Mouse (Mus musculus) hematopoietic stem cell, adult 5-6 weeks (primary cell): ENCODE data around the gene Sept1. TPM values are rescaled to one million over a fixed set of nuclear protein-coding genes. Genes with fewer than 3 reads are reported as not detected.

Experiments
- ATAC-seq, 2 experiments: fragments of 125-278 bp in 1 of 2; replicated peaks in 1 of 2; 2 replicates each; pipeline ENCODE4 v1.8.0; 2016 to 2017; ENCODE audit warnings: inconsistent platforms in 2 of 2, mild to moderate bottlenecking in 2 of 2, moderate number of reproducible peaks in 2 of 2, low read depth in 1 of 2, moderate TSS enrichment in 1 of 2; ENCODE audit not compliant: low FRiP score in 2 of 2, poor library complexity in 2 of 2, severe bottlenecking in 2 of 2, insufficient read depth in 1 of 2, low TSS enrichment in 1 of 2
- total RNA-seq: library from RNA; stranded (forward); fragments of 172-1452, 232-1000 nt; gene quantifications from 2 replicates; pipeline ENCODE4 v1.2.3, GENCODE M21; 2017

Gene Sept1
- total RNA-seq, 1 experiment from 2014 or later = 165 TPM

DNA sequence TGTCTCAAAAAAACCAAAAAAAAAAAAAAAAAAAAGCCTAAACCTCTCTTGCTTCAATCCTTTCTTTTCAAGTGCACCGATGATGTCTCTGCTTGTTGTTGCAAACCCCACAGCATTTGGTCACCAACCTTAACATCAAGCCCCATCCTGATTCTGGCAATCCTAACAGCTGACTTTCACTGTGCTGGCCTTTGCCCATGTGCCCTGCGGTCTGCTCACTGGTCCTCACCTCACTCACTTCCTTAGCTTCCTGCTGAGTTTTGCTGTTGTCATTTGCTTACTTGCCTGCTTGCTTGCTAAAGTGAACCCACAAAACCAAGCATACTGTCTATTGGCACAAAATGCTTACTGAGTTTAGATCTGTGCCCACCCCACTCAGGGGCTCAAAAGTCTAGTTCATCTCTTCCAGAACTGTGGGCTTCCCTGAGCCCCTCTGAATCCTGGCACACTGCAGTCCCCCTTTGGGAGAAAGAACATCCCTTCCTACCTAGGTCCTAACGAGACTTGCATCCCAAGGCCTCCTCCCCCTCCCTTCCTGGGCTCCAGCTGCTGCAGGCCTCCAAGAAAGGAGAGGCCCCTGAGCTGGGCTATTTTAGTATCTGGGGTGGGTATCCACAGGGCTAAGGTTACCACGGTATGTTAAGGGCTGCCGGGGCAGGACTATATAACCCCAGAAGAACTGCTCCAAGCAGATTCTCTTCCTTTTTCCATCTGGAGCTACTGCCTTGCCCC lies 21.8 kb downstream of the Sept1 start:
- ATAC-seq = peak in 1 of 2 experiments; percentile 26; a peak in 1 of 4 replicates

DNA sequence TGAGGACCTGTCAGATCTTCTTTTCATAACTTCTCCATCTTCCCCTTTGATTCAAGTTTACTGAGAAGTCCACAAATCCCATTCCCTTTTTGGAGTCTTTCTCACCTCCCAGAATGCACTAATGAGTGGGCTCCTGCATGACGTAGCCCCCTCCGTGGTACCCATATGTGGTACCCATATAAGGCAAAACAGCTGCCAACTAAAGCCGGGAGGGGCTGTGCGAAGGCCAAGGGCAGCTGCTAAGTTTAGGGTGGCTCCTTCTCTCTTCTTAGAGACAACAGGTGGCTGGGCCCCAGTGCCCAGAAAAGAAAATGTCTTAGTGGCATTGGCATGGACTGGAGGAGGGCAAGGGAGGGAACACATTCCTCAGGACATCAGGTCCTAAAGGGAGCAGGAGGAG lies 22.7 kb downstream of the Sept1 start:
- ATAC-seq = no peak

DNA sequence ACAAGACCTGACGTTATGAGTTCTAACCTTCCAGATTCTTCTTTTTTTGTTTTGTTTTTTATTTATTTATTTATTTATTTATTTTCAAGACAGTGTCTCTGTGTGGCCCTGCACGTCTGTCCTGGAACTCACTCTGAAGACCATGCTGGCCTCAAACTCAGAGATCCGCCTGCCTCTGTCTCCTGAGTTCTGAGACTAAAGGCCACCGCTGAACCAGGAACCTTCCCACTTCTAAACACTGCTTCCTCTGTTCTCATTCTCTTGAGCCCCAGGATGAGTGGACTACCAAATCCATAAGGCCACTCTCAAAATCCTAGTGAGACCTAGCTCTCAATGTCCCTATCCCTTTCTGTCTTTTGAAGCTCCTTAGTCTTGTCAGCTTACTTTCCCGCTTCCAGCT lies 23.1 kb downstream of the Sept1 start:
- ATAC-seq = no peak

DNA sequence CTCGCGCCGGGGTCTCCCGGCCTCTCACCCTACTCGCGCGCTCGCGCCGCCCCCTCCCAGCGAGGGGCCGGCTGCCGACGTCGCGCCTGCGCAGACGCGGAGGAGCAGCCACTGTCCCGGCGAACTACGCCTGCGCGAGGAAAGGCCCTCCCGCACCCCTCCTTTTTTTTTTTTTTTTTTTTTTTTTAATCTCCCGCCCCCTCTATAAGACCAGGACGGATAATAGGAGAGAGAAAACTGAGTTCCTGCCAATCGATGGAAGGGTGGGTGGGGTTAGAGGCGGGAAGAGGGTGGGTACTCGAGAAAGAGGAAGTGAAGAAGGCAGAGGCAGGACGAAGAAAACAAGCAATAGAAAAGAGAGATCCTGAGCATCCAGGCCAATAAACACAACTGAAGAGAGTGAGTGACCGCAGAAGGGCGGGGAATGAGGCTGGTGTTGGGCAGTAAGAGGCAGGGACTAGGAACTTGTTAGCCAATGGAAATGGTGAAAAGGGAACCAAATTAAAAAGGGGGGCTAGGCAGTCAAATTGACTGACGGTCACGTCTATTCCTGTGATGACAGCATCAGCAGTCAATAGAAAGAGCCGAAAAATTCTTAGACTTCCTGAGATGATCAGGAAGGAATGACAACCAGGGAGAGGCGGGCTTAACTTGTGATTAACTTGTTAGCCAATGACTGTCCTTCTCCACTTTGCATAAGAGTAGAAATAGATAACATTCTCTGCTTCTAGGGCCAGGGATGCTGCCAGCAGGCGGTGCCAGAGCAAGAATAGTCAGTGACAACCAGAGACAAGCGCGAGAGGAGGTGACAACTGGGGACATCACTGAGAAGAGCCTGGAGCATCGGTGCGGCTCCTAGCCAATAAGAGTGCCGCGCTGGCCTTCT lies 24.1 kb downstream of the Sept1 start, which contains the start of gene Mylpf:
Gene Mylpf, plus strand, starts transcription at position 338 of the 886 bp plus-strand sequence.
- ATAC-seq = peak; percentile 80 to 87

DNA sequence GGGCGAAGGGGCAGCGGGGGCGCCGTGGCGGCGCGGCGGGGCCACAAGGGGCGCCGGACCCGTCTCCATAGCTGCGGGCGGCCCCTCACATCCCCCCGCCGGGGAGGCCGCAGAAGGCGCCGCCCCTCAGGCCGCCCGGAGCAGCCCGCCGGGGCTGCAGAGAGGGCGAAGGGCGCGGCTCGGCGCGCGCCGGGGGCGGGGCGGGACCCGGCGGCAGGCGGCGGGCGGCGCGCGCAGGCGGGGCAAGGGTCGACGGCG lies 24.7 kb downstream of the Sept1 start, which contains the start of gene Tbc1d10b:
Gene Tbc1d10b, minus strand, starts transcription at position 174 of the 258 bp plus-strand sequence.
- ATAC-seq = no peak

DNA sequence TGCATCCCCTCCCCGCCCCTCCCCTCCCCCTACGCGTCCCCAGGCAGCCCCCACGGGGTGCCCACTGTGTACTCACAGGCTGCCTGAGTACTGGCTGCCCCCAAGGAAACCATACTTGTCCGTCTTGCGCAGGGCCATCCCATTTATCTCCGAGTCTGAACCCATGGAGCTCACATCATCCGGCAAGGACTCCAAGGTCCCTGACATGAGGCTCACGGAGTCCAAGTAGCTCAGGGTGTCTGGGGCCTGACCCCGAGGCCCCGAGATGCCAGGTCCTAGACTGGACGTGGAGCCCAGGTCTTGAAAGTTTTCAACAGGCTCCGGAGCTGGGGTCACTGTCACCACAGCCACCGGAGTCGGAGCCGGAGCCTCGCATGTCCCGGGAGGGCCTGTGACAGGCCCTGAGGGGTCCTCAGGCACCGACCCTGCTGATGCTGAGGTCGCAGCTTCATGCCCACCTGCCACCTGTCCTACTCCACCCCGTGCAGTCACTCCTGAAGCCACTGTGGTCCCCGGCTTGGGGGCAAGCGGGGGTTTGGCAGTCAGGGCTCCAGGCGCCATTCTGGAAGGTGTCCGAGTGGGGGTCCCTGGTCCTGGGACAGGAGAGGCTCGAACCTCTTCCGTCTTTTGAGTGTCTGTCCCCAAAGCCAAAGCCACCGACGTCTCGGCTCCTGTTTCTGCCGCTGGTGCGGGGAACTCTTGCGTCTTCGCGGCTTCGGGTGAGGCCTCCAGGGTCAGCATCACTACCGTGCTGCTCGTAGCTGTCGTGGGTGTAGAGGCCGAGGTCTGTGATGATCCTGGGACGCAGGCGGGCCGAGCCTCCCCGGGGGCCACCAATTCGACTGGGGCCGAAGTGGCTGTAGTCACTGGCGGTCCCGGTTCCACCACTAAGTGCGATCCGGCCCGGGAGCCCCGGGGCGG lies 25.3 kb downstream of the Sept1 start:
- no peak for ATAC-seq

DNA sequence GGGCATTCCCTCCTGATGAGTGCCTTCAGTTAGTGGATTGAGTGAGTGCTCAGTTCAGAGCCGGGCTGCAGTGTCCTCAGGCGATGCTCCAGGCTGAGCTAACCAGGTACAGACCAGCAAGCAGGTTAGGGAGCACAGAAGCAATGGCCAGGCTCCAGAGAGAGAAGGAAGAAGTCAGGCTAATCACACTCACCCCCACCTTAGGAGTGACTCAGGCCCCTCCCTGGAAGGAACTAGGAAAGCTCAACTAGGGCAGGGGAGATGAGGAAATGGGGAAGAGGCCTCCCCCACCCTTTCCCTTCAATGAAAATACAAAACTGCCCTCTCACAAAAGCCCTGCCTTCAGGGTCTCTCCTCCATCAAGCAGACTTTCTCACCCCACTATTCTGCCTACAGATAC lies 26.3 kb downstream of the Sept1 start:
- ATAC-seq = no peak

DNA sequence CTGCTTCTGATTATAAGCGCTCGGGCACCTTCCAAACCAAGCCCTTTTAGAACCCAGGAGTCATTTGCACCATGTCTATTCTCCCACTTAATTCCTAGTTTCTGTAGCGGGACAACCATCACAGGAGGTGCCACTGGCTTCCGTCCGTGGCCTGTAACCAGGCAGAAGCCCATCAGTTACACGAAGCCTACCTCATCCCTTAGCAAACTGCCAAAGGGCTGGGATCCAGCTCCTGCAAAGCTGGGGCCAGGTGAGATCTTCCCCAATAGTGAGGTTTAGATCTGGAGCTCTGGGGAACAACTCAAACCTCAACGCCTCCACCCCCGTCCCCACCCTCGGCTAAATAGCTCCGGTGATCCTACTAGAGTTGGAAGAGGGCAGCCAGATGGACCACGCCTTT lies 36.4 kb downstream of the Sept1 start:
- ATAC-seq = no peak

DNA sequence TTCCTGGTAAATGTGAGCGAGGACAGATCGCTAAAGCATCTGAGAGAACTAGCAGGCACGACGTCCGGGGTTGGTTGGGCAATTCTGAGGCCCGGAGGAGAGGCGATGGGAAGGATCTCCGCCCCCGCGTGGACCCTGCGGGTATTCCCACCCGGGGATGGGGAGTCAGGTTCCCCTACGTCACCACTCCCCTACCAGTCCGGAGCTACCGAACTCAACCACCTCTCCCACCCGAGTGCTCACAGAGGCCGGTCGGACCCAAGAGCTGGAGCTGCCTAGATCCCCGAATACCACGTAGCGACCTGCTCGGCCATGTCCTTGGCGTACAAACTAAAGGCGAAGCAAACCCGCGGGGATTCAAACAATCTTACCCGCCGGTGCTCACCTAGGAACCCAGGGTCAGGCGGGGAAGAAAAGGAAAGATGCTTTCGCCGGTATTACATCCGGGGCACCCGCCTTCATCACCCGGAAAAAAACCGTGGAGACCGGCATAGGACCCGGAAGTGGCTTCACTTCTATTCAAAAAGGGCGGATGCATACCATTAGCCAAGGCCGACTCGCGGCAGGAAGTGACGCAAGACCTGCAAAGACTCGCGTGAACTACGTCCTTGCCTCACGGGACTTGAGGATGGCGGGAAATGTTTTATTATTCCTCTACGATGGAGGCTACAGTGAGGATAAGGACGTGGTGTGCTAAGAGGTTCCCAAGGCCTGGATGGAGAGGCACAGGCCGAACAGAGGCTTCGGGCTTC lies 37.2 kb downstream of the Sept1 start, which contains the start of gene Cd2bp2:
Gene Cd2bp2, minus strand, starts transcription at position 507 of the 752 bp plus-strand sequence.
- ATAC-seq = peak; percentile 93 to 96

DNA sequence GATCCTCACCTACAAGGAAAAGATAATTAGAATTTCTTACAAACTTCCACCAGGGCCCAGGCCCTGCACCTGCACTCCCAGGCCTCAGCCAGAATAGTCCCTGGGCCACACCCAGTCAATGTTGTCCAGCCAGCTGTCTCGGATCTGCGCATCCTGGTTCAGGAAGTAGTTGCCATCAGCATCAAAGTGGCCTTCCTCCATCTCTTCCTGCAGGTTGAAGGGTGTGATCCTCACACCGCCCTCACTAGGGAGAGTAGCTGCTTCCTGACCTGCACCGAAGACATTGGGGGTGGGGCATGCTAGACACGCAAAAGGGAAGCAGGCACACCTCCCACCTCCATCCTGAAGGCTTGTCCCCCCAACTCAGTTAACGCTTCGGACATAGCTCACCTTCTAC lies 38.3 kb downstream of the Sept1 start:
- no peak for ATAC-seq

DNA sequence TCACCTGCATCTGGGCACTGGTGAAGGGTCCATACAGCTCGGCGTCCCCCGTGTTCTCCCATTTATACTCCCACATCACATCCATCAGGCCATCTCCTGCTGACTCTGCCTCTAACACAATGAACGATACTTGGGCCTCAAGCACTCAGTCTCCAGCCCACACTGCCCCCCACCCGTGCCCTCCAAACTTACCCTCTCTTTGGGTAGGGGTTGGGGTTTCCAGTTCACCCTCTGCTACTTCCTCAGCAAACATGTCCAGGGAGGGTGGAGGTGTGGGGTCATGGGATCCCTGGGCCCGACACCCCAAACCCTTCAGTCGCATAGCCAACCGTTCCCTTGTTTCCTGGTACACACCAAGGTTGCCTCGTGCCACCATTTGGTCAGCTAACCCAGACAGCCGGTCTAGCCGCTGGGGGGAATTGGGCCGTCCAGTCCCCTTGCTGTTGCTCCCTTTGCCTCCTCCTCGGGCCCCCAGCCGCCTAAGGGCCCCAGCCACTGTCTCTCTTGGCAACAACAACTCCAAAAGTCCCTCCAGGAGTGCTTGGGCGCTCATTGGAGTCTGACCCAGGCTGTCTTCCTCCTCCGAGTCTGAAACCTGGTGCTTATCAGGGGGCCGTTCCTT lies 38.8 kb downstream of the Sept1 start:
- ATAC-seq = no peak

DNA sequence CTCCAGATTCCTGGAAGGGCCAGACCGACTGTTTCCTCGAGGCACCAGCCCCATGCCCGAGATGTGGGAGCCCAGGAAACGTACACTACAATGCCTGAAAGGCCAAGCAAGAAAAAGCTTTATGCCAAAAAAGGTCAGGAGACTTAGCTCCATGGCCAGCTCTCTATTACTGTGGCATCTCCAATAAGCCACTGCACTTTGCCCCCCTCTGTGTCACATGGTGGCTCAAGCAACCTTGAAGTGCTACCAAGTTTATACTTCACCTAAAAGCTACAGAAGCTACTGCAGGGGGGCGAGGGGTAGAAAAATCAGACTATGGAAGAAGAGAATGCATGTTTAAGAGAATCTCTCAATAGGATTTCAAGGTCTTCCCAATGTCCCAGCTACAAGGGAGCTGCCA lies 39.9 kb downstream of the Sept1 start:
- no peak for ATAC-seq

DNA sequence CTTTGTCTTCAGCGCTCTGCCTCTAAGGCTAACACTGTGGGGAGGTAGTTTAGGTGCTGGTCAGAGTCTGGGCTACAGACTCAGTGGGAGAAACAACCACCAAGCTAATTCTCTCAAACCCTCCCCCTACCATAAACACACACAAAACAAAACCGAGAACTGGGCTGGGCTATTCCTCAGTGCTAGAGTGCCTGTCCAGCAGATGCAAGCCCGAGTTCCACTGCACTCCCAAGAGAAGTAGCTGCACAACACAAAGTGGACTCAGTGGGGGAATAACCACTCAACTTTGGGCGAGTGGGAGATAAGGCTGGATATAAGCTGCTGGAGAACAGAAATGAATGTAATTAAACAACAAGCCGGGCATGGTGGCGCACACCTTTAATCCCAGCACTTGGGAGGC lies 42.3 kb downstream of the Sept1 start:
- ATAC-seq = no peak

DNA sequence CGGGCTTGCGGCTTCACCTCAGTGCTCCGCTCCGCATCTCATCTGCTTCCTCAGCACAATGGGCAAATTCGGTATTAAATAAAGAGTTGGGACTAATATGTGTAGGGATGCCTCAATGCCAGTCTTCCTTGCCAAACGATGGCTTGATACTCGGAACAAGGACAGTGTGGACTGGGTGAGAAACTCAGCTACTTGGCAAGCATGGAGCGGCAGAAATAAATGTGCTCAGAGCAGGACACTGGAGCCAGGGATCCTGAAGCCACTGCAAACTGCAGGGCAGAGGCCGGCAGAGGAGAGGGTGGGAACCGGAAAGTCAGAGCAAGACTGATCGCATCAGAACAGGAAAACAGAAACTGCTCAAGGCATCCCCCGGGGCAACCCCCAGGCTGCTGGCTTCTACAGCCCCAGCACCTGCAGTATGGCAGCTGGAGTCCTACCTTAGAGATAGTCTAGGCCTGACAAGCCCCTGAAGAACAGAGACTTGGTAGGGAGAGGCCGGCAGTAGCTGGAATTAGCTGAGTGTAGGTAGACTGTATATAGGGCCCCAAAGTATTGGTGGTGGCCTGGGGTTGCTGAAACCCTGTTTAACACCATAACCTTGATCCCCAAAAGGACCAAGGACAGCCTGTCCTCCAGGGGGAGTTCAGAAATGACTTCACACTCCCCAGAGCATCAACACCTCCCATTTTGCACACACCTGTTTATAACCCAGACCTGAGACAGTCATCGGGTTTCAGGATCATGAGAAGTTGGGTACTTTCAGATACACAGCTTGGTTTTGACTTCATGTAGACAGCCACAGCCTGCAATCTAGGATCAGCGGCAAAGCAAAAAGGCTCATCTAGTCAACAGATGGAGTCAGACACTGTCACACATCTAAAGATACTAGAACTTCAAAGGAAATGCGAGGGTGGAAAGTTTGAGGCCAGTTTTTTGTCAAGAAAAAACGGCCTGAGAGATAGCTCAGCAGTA lies 44.3 kb downstream of the Sept1 start:
- 0 out of 4 replicates have a peak, but pooled peaks of 1 of the 2 experiments have one; percentile 19 for ATAC-seq

DNA sequence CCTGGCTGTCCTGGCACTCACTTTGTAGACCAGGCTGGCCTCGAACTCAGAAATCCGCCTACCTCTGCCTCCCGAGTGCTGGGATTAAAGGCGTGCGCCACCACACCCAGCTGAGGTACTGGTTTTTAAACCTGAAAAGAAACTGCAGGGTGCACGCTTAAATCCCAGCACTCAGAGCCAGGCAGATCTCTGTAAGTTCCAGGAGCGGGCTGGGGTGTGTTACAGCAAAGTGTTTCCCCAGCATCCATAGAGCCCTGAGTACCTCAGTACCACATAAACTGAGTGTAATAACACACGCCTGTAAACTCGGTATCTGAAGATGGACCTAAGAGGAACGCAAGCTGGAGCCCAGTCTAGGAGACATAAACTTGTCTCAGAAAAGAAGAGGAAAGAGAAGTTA lies 45.6 kb downstream of the Sept1 start:
- ATAC-seq = no peak
